In genomic region chr15:11116303-11116702, GRCm38 (mm10) we compare ENCODE assay signal across 12 mouse cellular contexts. TPM values are rescaled to one million over a fixed set of nuclear protein-coding genes. Genes with fewer than 3 reads are reported as not detected.
DNase-seq lines count a peak whose midpoint lies in the region; ATAC-seq and TF ChIP-seq lines count a peak whose summit lies in the region.
"Had no signal": no experiment of that assay in that cellular context is flagged by ENCODE, and none has a peak within 500 bp of the region (broad histone marks: within the 10 kb centered on the region; RNA-seq: fewer than 3 reads in every experiment).

No protein-coding gene starts in this region.

- no peaks in the 10 kb centered on the region for H3K4me1 ChIP-seq in intestine, embryonic 16.5 days (ENCODE audit: control insufficient read depth, insufficient read depth, low read length)
- no peaks in the 10 kb centered on the region for H3K4me1 ChIP-seq in intestine, postnatal 0 days (replicated peaks; ENCODE audit: control insufficient read depth, insufficient read depth, low read length)
- H3K4me1 ChIP-seq: limb, embryonic 13.5 days; midbrain, embryonic 15.5 days; stomach, embryonic 15.5 days had no signal

- H3K27me3 ChIP-seq in intestine, embryonic 16.5 days (replicated peaks; ENCODE audit: control insufficient read depth, insufficient read depth, low read length) = no peaks in the 10 kb centered on the region
- H3K27me3 ChIP-seq in intestine, postnatal 0 days (replicated peaks; ENCODE audit: control insufficient read depth, insufficient read depth, low read length) = no peaks in the 10 kb centered on the region
- H3K27me3 ChIP-seq: limb, embryonic 13.5 days; midbrain, embryonic 15.5 days; stomach, embryonic 15.5 days had no signal

- 57% methylated on average over 2 of the region's 2 CpGs for WGBS in intestine, embryonic 16.5 days
- 60% methylated on average over 2 of the region's 2 CpGs for WGBS in intestine, postnatal 0 days

- H3K4me2 ChIP-seq in intestine, embryonic 16.5 days (ENCODE audit: low read depth, low read length) = no peak overlapping the region
- no peak overlapping the region for H3K4me2 ChIP-seq in intestine, postnatal 0 days (replicated peaks; ENCODE audit: low read depth)
- H3K4me2 ChIP-seq: limb, embryonic 13.5 days; midbrain, embryonic 15.5 days; stomach, embryonic 15.5 days had no signal

- no peak for TF ChIP-seq CTCF in intestine, postnatal 0 days (IDR thresholded peaks at IDR 0.05; ENCODE audit: low read depth)
- TF ChIP-seq CTCF in layer of hippocampus, adult 2 months (conservative IDR thresholded peaks at IDR 0.05) = no peak

- H3K27ac ChIP-seq in intestine, embryonic 16.5 days (ENCODE audit: low read length) = peak overlapping the region; percentile 23; the same call in 1 of the 2 replicates
- no peak overlapping the region for H3K27ac ChIP-seq in intestine, postnatal 0 days (ENCODE audit: low read depth, low read length)
- no peak overlapping the region for H3K27ac ChIP-seq in layer of hippocampus, adult 2 months
- H3K27ac ChIP-seq: limb, embryonic 13.5 days; midbrain, embryonic 15.5 days; stomach, embryonic 15.5 days had no signal

- H3K9ac ChIP-seq in intestine, embryonic 16.5 days (ENCODE audit: low read depth, low read length) = no peak overlapping the region
- no peak overlapping the region for H3K9ac ChIP-seq in intestine, postnatal 0 days (ENCODE audit: low read depth, low read length)
- H3K9ac ChIP-seq: limb, embryonic 13.5 days; midbrain, embryonic 15.5 days; stomach, embryonic 15.5 days had no signal

- H3K9me3 ChIP-seq in intestine, embryonic 16.5 days (ENCODE audit: control insufficient read depth, low read length) = no peaks in the 10 kb centered on the region
- no peaks in the 10 kb centered on the region for H3K9me3 ChIP-seq in intestine, postnatal 0 days (ENCODE audit: control insufficient read depth)
- H3K9me3 ChIP-seq: limb, embryonic 13.5 days; midbrain, embryonic 15.5 days; stomach, embryonic 15.5 days had no signal

- no peak overlapping the region for H3K4me3 ChIP-seq in intestine, embryonic 16.5 days (ENCODE audit: low read length)
- H3K4me3 ChIP-seq in intestine, postnatal 0 days (ENCODE audit: low read depth, low read length) = no peak overlapping the region
- no peak overlapping the region for H3K4me3 ChIP-seq in layer of hippocampus, adult 2 months
- H3K4me3 ChIP-seq: limb, embryonic 13.5 days; midbrain, embryonic 15.5 days; stomach, embryonic 15.5 days had no signal

- no peak for ATAC-seq in intestine, embryonic 16.5 days
- no peak for ATAC-seq in intestine, postnatal 0 days
- ATAC-seq: forebrain, embryonic 16.5 days; midbrain, embryonic 15.5 days had no signal

- DNase-seq in gastrocnemius, adult 18-20 months (ENCODE audit: low spot score) = peak; percentile 87
- DNase-seq in kidney, adult 8-10 months = peak; percentile 33 to 42
- peak; percentile 62 for DNase-seq in lung, postnatal 36 days
- DNase-seq in layer of hippocampus, adult 2 months (ENCODE audit: low spot score in 2 of 2) = no peak
- no peak for DNase-seq in left cerebral cortex, adult 9 months (ENCODE audit: low spot score in 2 of 2)
- DNase-seq in right cerebral cortex, postnatal 36 days (ENCODE audit: low spot score in 2 of 2) = no peak

- no peaks in the 10 kb centered on the region for H3K36me3 ChIP-seq in intestine, embryonic 16.5 days (ENCODE audit: control insufficient read depth, insufficient read depth, low read length)
- H3K36me3 ChIP-seq in intestine, postnatal 0 days (ENCODE audit: control insufficient read depth, insufficient read depth) = no peaks in the 10 kb centered on the region
- H3K36me3 ChIP-seq: limb, embryonic 13.5 days; midbrain, embryonic 15.5 days; stomach, embryonic 15.5 days had no signal

RNA-seq across cellular contexts. Expression of gene Adamts12, which starts 51.7 kb away (rescaled TPM):
- polyA plus RNA-seq in intestine, embryonic 16.5 days (2015; fragmentation: Nextera tagmentation; extraction: Ambion mirVana) = 1.4 and 1.7 TPM in 2 replicates
- 0.70 and 1.1 TPM in 2 replicates for polyA plus RNA-seq in intestine, postnatal 0 days (2015; fragmentation: Nextera tagmentation; extraction: Ambion mirVana)
- 1 to 10 TPM; 1.4 to 1.9 TPM for total RNA-seq in gastrocnemius, adult 18-20 months (2021)
- 1 to 10 TPM in 1 of 2 experiments, under 1 TPM in 1; 0.39 to 1.3 TPM for total RNA-seq in layer of hippocampus, adult 2 months (2021)

Comparison
In these comparisons a context has a peak if more than half of its experiments do, and no peak if none do; other contexts are left out.
1. DNase-seq: peak in gastrocnemius, adult 18-20 months (single experiment), kidney, adult 8-10 months (2 of 2) and lung, postnatal 36 days (single experiment); none in layer of hippocampus, adult 2 months (0 of 2), left cerebral cortex, adult 9 months (0 of 2) and right cerebral cortex, postnatal 36 days (0 of 2).